Mouse (Mus musculus): ENCODE measurements at regions not wholly inside any gene's neighbourhood (a gene's known extent, or its start where the extent isn't known, plus 50 kb on each side); places are given as distances from the start of the nearest gene placed in this dataset.

DNA sequence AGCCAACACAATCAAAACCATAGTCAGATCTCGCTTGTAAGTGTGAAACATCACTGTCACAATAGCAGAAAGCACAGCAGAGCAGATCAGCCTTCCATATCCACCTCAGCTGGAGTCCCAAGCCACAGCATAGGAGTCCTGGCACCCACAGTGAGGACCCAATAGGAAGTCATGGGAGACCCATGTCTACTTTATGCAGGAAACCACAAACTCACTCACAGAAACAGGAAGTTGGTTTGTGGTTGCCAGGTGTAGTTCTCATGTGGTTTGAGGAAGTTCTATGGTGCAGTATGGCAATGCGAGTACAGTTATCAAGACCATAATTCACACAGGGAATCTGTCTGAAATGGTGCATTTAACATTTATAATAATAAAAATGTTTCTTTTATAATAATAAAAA, 77.6 kb upstream of the Kctd3 start:
- TF ChIP-seq MAFK (IDR thresholded peaks at IDR 0.05; ENCODE audit: insufficient read depth, low read depth, low read length) (no peak), HCFC1 (IDR thresholded peaks at IDR 0.05; ENCODE audit: borderline replicate concordance, insufficient read depth, low read length) (no peak), CHD2 (IDR thresholded peaks at IDR 0.05; ENCODE audit: low read depth, low read length) (no peak)

All from ES-E14 (cell line).